Mouse (Mus musculus) inflammation-experienced regulatory T-cells, adult 6 months (primary cell): Measurements from ENCODE around the gene Naaladl2. TPM values are rescaled to one million over a fixed set of nuclear protein-coding genes. Genes with fewer than 3 reads are reported as not detected.

ENCODE experiments used
- ATAC-seq: one replicate; pipeline ENCODE4 v1.8.0; 2017
- polyA plus RNA-seq, 3 experiments: library from polyadenylated mRNA; unstranded; fragments of 100-300 nt; shearing (Covaris generic); gene quantifications; one replicate each; pipeline ENCODE4 v1.2.1; 2017

The Naaladl2 gene
- polyA plus RNA-seq, 3 experiments from 2014 or later: not detected

- ATAC-seq: no peak
Measured at GRCm38 (mm10) chr3:23928097-23928496, 1216.0 kb downstream of the Naaladl2 start.

DNA sequence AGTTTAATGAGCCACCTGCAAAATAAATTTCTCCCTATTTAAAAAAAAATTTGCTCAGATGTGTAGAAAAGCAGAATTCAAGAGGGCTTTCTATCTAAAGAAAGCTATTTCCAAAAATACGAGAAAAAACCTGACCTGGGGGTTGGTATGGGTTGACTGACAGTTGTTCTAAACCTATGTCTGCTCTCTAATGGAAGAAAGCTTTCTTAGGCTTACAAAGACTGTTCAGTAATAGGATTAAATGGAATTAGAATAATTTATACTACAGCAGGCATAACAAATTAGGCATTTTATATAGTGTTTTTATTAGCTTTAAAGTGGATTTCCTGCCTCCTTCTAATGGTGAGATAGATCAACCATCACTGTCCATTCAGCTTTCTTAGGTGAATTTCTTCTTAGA, 1236.4 kb downstream of the Naaladl2 start:
- no peak for ATAC-seq

DNA sequence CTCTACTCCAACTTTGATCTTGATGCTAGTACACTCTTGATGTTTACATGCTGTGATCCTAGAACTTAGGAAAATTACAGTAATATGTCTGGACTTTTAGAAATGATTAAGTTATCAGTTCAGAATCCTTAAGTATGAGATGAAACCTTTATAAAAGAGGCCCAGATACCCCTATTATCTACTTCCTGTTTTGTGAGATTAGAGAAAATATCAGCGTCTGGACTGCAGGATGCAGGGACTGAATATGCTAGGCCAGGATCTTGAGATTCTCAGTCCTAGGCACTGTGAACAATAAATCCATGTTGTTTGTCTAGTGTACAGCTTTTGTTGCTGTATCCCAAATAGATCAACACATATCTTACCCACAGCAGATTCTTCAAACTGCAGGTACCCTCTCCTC, 1278.4 kb downstream of the Naaladl2 start:
- no peak for ATAC-seq

- ATAC-seq: no peak
Measured at GRCm38 (mm10) chr3:23857275-23857674, 1286.8 kb downstream of the Naaladl2 start.

DNA sequence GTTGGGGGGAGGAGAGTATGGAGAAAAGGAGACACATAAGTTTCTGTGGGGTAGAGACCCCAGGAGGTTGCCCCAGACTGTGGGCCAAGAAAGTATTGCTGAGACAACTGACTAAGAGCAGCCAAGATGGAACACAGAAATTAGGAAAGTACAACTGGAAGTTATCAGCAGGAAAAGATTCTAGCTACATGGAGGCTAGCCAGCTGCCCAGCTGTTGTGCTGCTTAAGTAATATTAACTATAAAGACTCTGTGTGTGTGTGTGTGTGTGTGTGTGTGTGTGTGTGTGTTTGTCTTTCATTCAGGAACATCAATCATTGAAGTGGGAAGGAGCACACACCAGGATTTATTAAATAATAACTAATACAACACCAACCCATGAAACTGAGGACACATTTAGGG, 1326.5 kb downstream of the Naaladl2 start:
- ATAC-seq: no peak

DNA sequence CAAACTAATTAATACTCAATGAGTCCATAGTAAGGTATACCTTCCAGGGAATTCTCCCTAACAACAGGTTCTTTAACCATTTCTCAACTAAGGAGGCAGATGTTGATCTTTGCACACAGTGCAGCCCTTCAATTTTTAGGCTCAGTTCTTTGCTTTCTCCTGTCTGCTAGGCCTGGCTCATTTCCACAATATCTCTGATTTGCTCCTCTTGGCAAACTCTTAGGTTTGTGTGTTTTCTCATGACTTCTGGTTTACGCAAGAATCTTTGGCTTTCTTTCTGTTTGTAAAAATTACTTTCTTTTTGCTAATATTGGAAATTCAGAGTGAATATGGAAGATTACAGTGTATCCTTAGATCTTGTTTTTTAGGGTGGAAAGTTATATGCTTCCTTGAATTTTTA, 1385.3 kb downstream of the Naaladl2 start:
- no peak for ATAC-seq
